Mouse (Mus musculus) MEL (cell line): ENCODE data around the gene Slc39a9.

Experiments used
- CHD1 ChIP-seq: IDR thresholded peaks from 2 replicates; pipeline ENCODE4 v1.6.1; 2012; ENCODE audit warnings: low read depth, mild to moderate bottlenecking, inconsistent platforms, low read length, improper control_type of control experiment
- CTCF ChIP-seq, 3 experiments: IDR thresholded peaks in 2 of 3; conservative IDR thresholded peaks in 1 of 3; 2 replicates each; pipeline ENCODE4 v1.5.1; 2011 to 2012; ENCODE audit warnings: low read length in 3 of 3, low read depth in 2 of 3, mild to moderate bottlenecking in 2 of 3, improper control_type of control experiment in 1 of 3, inconsistent platforms in 1 of 3, mixed read lengths in 1 of 3, moderate library complexity in 1 of 3; ENCODE audit not compliant: control insufficient read depth in 1 of 3, insufficient read depth in 1 of 3, poor library complexity in 1 of 3, severe bottlenecking in 1 of 3
- EP300 ChIP-seq, 2 experiments: IDR thresholded peaks; 2 replicates each; pipeline ENCODE4 v1.6.1; 2011; ENCODE audit warnings: improper control_type of control experiment in 2 of 2, low read length in 2 of 2, low read depth in 1 of 2, mild to moderate bottlenecking in 1 of 2
- ETS1 ChIP-seq: IDR thresholded peaks from 2 replicates; pipeline ENCODE4 v1.6.1; 2012; ENCODE audit warnings: low read depth, mild to moderate bottlenecking, inconsistent platforms, low read length, improper control_type of control experiment, moderate library complexity
- GATA1 ChIP-seq: IDR thresholded peaks from 2 replicates; pipeline ENCODE4 v1.6.1; 2011; ENCODE audit warnings: low read depth, low read length, improper control_type of control experiment
- POLR2A ChIP-seq, 2 experiments: IDR thresholded peaks; 2 replicates each; pipeline ENCODE4 v1.6.1; 2011 to 2012; ENCODE audit warnings: low read length in 2 of 2, mild to moderate bottlenecking in 2 of 2, control low read depth in 1 of 2, improper control_type of control experiment in 1 of 2, low read depth in 1 of 2, moderate library complexity in 1 of 2; ENCODE audit not compliant: control insufficient read depth in 1 of 2, insufficient read depth in 1 of 2, poor library complexity in 1 of 2
- POLR2AphosphoS5 ChIP-seq: IDR thresholded peaks from 2 replicates; pipeline ENCODE4 v1.6.1; 2012; ENCODE audit warnings: low read depth, borderline replicate concordance, mild to moderate bottlenecking, inconsistent platforms, low read length, moderate library complexity, mixed read lengths
- ZC3H11A ChIP-seq: IDR thresholded peaks from 2 replicates; pipeline ENCODE4 v1.6.1; 2012; ENCODE audit warnings: low read depth, mild to moderate bottlenecking, inconsistent platforms, low read length, improper control_type of control experiment

GRCm38 (mm10) chr12:80687788-80688211 lies 44.1 kb downstream of the Slc39a9 start:
- TF ChIP-seq EP300 (IDR thresholded peaks at IDR 0.05; ENCODE audit: low read depth in 1 of 2, low read length in 2 of 2): no peak
- TF ChIP-seq CHD1: no peak
- TF ChIP-seq CTCF (IDR thresholded peaks at IDR 0.05 in 2 of 3, conservative IDR thresholded peaks at IDR 0.05 in 1 of 3; ENCODE audit: control insufficient read depth in 1 of 3, insufficient read depth in 1 of 3, low read depth in 2 of 3, low read length in 3 of 3, poor library complexity in 1 of 3, severe bottlenecking in 1 of 3): no peak
- no peak for TF ChIP-seq ZC3H11A
- TF ChIP-seq ETS1: no peak
- TF ChIP-seq POLR2A (IDR thresholded peaks at IDR 0.05; ENCODE audit: control insufficient read depth in 1 of 2, insufficient read depth in 1 of 2, low read depth in 1 of 2, low read length in 2 of 2, poor library complexity in 1 of 2): no peak
- TF ChIP-seq GATA1: no peak
- no peak for TF ChIP-seq POLR2AphosphoS5
